Mouse (Mus musculus) cerebellum, postnatal 10 days (tissue): ENCODE results near the gene Rec8.

ENCODE experiments used
- DNase-seq, 2 experiments: peaks; one replicate each; pipeline ENCODE4 v3.0.0; 2021; ENCODE audit warnings: mixed read lengths in 2 of 2

The Rec8 gene

GRCm38 (mm10) chr14:55617822-55618221 is at the start of gene Rec8:
Gene Rec8, plus strand, starts transcription at chr14:55618037.
- peak; percentile 71 to 73 for DNase-seq

- DNase-seq = no peak
These were observed 47.2 kb upstream of the Rec8 start for GRCm38 (mm10) chr14:55570588-55570987.

GRCm38 (mm10) chr14:55571760-55572159 is 46.1 kb upstream of the Rec8 start:
- no peak for DNase-seq

- no peak for DNase-seq
These were observed 42.5 kb upstream of the Rec8 start, which contains the start of gene Fitm1 for GRCm38 (mm10) chr14:55575302-55575701. Gene Fitm1, plus strand, starts transcription at chr14:55575617.

- no peak for DNase-seq
These were observed 42.1 kb upstream of the Rec8 start for GRCm38 (mm10) chr14:55575711-55576110.

GRCm38 (mm10) chr14:55576376-55576775 is 41.5 kb upstream of the Rec8 start:
- peak; percentile 60 for DNase-seq

GRCm38 (mm10) chr14:55577871-55578667 is 39.8 kb upstream of the Rec8 start, which contains the start of gene Psme1:
Gene Psme1, plus strand, starts transcription at chr14:55578123.
- DNase-seq = peak; percentile 92 to 95

GRCm38 (mm10) chr14:55578668-55579269 is 39.1 kb upstream of the Rec8 start:
- DNase-seq = peak; percentile 73 to 76

GRCm38 (mm10) chr14:55579511-55580496 is 38.0 kb upstream of the Rec8 start:
- no peak for DNase-seq

GRCm38 (mm10) chr14:55580731-55581130 is 37.1 kb upstream of the Rec8 start:
- DNase-seq = no peak

GRCm38 (mm10) chr14:55581981-55582681 is 35.7 kb upstream of the Rec8 start:
- DNase-seq = no peak

- no peak for DNase-seq
These were observed 33.5 kb upstream of the Rec8 start for GRCm38 (mm10) chr14:55584303-55584701.

GRCm38 (mm10) chr14:55584702-55585565 is 32.9 kb upstream of the Rec8 start, which contains the start of gene Emc9:
Gene Emc9, minus strand, starts transcription at chr14:55585302.
- DNase-seq = peak; percentile 82 to 86

GRCm38 (mm10) chr14:55585566-55585960 is 32.3 kb upstream of the Rec8 start:
- DNase-seq = no peak

GRCm38 (mm10) chr14:55586149-55586548 is 31.7 kb upstream of the Rec8 start:
- DNase-seq = no peak

- DNase-seq = no peak
These were observed 28.6 kb upstream of the Rec8 start for GRCm38 (mm10) chr14:55589271-55589670.

GRCm38 (mm10) chr14:55589771-55590448 is 27.9 kb upstream of the Rec8 start:
- no peak for DNase-seq

- peak; percentile 93 to 96 for DNase-seq
These were observed 27.0 kb upstream of the Rec8 start, which contains the start of gene Psme2 for GRCm38 (mm10) chr14:55590748-55591330. Gene Psme2, minus strand, starts transcription at chr14:55591113.

GRCm38 (mm10) chr14:55591331-55591891 is 26.4 kb upstream of the Rec8 start, which contains the start of gene Rnf31:
Gene Rnf31, plus strand, starts transcription at chr14:55591708.
- peak; percentile 94 to 95 for DNase-seq

GRCm38 (mm10) chr14:55592226-55592625 is 25.6 kb upstream of the Rec8 start:
- peak; percentile 53 to 65 for DNase-seq
